Comparison of ENCODE assay signal across 36 mouse cellular contexts in genomic region chr3:102079413-102079812, GRCm38 (mm10). TPM values are rescaled to one million over a fixed set of nuclear protein-coding genes. Genes with fewer than 3 reads are reported as not detected.
"Had no signal": no experiment of that assay in that cellular context is flagged by ENCODE, and none has a peak within 500 bp of the region (broad histone marks: within the 10 kb centered on the region; RNA-seq: fewer than 3 reads in every experiment).

No protein-coding gene starts in this region.

- H3K4me2 ChIP-seq: heart, embryonic 11.5 days; heart, embryonic 12.5 days; heart, embryonic 13.5 days; heart, embryonic 15.5 days; hindbrain, embryonic 12.5 days; hindbrain, embryonic 13.5 days; hindbrain, embryonic 14.5 days; hindbrain, embryonic 15.5 days; intestine, embryonic 15.5 days; kidney, embryonic 15.5 days had no signal

- H3K27ac ChIP-seq: heart, embryonic 13.5 days; heart, embryonic 15.5 days; hindbrain, embryonic 10.5 days; hindbrain, embryonic 12.5 days; hindbrain, embryonic 13.5 days; hindbrain, embryonic 14.5 days; hindbrain, embryonic 15.5 days; hindbrain, postnatal 0 days; intestine, embryonic 15.5 days; kidney, embryonic 15.5 days; kidney, postnatal 0 days; layer of hippocampus, adult 2 months had no signal

- DNase-seq: heart, postnatal 10 days; heart, postnatal 14 days; heart, postnatal 36 days; heart, postnatal 4 days; kidney, adult 11 months; kidney, adult 18-20 months; kidney, adult 2 months; kidney, adult 8-10 months; kidney, adult 9 months; kidney, postnatal 10 days; kidney, postnatal 14 days; kidney, postnatal 25 days; kidney, postnatal 36 days; kidney, postnatal 4 days; layer of hippocampus, adult 9-11 months; layer of hippocampus, postnatal 36 days had no signal

- H3K9ac ChIP-seq: heart, embryonic 12.5 days; heart, embryonic 13.5 days; heart, embryonic 15.5 days; hindbrain, embryonic 12.5 days; hindbrain, embryonic 13.5 days; hindbrain, embryonic 14.5 days; hindbrain, embryonic 15.5 days; intestine, embryonic 15.5 days; kidney, embryonic 15.5 days had no signal

- H3K27me3 ChIP-seq: heart, embryonic 12.5 days; heart, embryonic 13.5 days; heart, embryonic 15.5 days; hindbrain, embryonic 15.5 days; intestine, embryonic 15.5 days had no signal

- H3K36me3 ChIP-seq: heart, embryonic 10.5 days; heart, embryonic 12.5 days; heart, embryonic 13.5 days; heart, embryonic 15.5 days; hindbrain, embryonic 10.5 days; hindbrain, embryonic 12.5 days; hindbrain, embryonic 13.5 days; hindbrain, embryonic 15.5 days; intestine, embryonic 15.5 days; kidney, embryonic 15.5 days had no signal

- H3K4me1 ChIP-seq: kidney, embryonic 15.5 days had no signal

- H3K9me3 ChIP-seq: heart, embryonic 10.5 days; heart, embryonic 13.5 days; heart, embryonic 15.5 days; hindbrain, embryonic 10.5 days; hindbrain, embryonic 13.5 days; hindbrain, embryonic 15.5 days; intestine, embryonic 15.5 days; kidney, embryonic 15.5 days had no signal

- H3K4me3 ChIP-seq: heart, embryonic 10.5 days; heart, embryonic 12.5 days; heart, embryonic 13.5 days; heart, embryonic 15.5 days; hindbrain, embryonic 10.5 days; hindbrain, embryonic 12.5 days; hindbrain, embryonic 13.5 days; hindbrain, embryonic 15.5 days; intestine, embryonic 15.5 days; kidney, embryonic 15.5 days; layer of hippocampus, adult 2 months had no signal

- ATAC-seq: hindbrain, embryonic 16.5 days; hindbrain, postnatal 0 days; inflammation-experienced regulatory T-cells, adult 6 months; intestine, embryonic 15.5 days; intestine, embryonic 16.5 days; intestine, postnatal 0 days had no signal

RNA-seq across cellular contexts. Expression of gene Casq2, which starts 6.8 kb away (rescaled TPM):
- total RNA-seq: hematopoietic stem cell, adult 5-6 weeks had no signal
- polyA plus RNA-seq: inflammation-experienced regulatory T-cells, adult 6 months had no signal
